Mouse (Mus musculus) layer of hippocampus, adult 6 months (tissue): Measurements from ENCODE around the gene Mrps2. TPM values are rescaled to one million over a fixed set of nuclear protein-coding genes. Genes with fewer than 3 reads are reported as not detected.

Experiments
- long read RNA-seq, 2 experiments: library from polyadenylated mRNA; unstranded; transcript quantifications; one replicate each; pipeline ENCODE4 v2.0.0; 2019 to 2020
- polyA plus RNA-seq: library from polyadenylated mRNA; unstranded; fragments of <200 nt; fragmentation: Nextera tagmentation; gene quantifications from 2 replicates; pipeline ENCODE4 v1.2.3, GENCODE M21; 2021

The Mrps2 gene
- polyA plus RNA-seq, result 18.2 and 20.5 TPM in 2 replicates
- long read RNA-seq, experiment 1, transcript Mrps2-201 (4 exons, 2,080 nt), result major isoform, 13 of 13 reads
- long read RNA-seq, experiment 1, partial matches to known transcripts, result 0 of 13 reads
- long read RNA-seq, experiment 1, other reads (novel, unspliced or antisense), result 0 of 13 reads
- long read RNA-seq, experiment 2, transcript Mrps2-201 (4 exons, 2,080 nt), result major isoform, 64 of 88 reads
- long read RNA-seq, experiment 2, partial matches to known transcripts, result 19 of 88 reads
- long read RNA-seq, experiment 2, other reads (novel, unspliced or antisense), result 5 of 88 reads

DNA sequence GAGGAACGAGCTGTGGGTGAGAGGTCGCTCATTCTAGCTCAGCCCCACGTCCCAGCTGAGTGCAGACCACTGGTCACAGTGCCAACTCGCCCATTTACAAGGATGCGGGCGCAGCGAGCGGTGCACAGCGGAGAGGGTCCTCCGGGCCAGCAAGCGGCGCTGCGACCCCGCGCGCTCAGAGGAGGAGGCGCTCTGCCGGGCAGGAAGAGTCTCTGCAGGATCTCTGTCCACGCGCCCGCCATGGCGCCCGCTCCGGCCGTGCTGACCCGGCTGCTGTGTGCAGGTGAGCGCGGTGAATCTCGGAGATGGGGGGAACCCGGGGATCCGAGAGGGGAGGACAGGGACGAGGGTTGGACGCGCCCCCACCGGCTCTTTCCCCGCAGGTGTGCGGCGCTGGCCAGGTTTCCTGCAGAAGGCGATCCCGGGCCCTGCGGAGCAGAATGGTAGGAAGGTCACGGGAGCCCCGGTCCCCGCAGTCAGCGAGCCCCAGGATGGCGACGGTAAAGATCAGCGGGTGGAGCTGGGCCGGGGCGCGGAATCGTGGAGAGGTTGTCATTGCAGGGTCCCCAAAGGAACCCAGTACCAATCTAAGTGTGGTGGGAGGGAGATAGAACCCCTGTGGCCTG is at the start of gene Mrps2:
TSS of gene Mrps2 (plus strand) at position 207 of the 626 bp plus-strand sequence.

DNA sequence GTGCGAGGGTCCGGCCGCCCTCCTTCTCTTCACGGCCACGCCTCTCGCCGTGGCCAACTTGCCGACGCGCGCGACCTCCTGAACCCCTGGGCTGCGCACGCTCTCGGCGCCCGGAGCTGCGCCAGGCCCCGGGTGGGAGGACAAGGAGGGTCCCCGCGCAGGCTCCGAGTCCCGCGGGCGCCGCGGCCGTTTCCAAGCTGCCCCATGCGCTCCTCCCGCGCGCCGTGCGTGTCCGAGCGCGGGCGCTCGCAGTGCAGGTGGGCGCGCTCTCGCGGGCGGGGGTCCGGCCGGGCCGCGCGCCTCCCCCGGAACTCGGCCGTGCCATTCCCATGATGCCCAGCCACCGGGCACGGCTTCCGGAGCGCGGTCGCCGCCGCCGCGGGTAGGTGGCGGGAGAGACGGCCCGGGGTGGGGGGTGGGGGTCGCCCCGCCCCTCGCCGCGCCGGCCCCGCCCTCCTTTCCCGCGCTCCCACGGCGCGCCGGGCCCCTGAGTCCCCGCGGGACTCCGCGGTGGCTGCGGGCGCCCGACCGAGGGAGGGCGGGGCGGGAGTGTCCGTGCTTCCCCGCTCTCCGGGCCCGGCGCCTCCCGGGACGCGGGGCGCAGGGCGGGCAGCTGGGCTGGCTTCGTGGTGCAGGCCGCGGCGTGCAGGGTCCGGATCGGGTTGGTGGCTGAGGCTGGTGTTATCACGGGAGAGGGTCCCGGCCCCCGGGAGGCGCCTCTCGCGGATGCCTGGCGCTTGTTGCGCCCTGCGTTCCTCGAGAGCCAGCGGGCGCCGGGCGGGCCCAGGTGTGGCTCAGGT is 21.2 kb upstream of the Mrps2 start, which contains the start of gene Ppp1r26:
TSS of gene Ppp1r26 (plus strand) at position 286 of the 800 bp plus-strand sequence.

DNA sequence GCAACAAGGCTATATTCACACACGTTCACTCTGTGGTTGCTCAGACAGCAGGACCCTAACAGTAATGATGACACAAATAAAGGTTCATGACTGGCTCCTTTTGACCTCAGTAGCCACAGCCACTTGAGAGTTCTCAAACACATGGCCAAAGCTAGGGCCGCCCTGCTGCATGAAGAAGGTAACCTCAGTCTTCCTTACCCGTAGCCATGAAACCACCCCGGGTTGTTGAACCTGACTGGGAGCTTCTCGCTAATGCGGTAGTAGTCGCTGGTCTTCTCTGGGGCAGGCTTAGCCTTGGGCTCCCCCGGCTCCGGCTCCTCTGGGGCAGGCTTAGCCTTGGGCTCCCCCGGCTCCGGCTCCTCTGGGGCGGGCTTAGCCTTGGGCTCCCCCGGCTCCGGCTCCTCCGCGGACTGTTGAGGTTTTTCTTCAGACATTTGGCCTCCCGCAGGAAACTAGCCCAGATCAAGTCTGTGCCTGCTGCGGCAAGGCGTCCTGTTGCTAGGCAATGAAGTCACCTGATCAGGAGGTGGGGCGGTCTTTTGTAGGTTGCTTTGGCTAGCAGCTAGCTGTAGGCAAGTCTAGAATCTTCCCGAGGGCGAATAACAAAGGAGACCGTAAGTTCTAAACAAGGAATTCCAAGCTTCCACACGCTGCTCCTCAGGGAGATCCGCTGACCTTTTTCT is 1.9 kb upstream of the Mrps2 start, which contains the start of gene 1700007K13Rik:
TSS of gene 1700007K13Rik (minus strand) at position 497 of the 683 bp plus-strand sequence.

DNA sequence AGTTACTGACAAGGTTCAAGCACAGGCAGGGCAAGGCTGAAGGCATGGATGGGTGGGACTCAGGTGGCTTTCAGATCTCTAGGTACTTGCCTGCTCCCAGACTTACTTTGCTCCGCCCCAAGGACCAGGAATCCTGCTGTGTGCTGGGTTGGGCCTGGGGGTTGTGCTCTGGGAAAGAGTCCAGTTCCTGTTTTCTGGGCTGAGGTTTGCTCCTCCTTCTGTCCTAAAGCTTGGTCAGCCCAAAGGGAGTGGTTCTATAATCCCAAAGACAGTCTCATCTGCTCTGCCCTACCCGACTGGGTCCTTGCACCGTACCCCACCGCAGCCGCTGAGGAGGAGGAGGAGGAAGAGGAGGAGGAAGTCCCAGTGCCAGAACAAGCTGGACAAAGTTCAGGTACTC is 28.8 kb downstream of the Mrps2 start, which contains the start of gene Gbgt1:
TSS of gene Gbgt1 (plus strand) at position 221 of the 400 bp plus-strand sequence.

GRCm38 (mm10) chr2:28505795-28506194 is 37.9 kb downstream of the Mrps2 start, which contains the start of gene Gm10134:
Gene Gm10134, plus strand, starts transcription at chr2:28506095.

DNA sequence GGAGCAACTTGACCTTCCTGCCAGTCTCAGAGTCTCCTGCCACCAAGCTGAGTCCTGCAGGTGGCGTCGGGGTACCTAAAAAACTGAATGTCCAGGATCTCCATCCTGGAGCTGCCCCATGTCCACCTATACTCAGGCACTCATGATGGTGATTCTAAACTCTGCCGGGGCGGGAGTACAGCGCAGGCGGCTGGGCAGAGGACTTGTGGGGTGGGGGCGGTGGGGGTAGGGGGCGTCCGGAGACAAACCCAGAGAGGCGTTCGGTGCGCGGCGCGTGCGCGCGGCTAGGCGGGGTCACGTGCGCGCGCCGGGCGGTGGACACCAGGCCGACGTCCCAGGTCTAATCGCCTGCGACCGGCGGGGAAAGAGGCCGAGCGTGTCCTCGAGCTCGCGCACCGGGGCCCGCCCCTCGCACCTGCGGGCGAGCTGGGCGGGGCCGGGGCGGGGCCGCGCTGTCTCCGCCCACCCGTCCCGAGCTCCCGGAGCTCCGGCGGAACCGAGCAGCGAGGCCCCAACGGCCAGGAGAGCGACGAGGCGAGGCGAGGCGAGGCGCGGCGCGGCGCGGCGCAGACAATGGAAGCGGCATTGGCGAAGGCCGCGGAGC is 45.0 kb downstream of the Mrps2 start, which contains the start of gene Ralgds:
TSS of gene Ralgds (plus strand) at position 328 of the 604 bp plus-strand sequence.

Other genes starting within 250 kb of the Mrps2 start
- 3.3 and 4.8 TPM in 2 replicates for gene Ppp1r26, start 21.3 kb upstream of the Mrps2 start, polyA plus RNA-seq
- 5.1 and 9.4 TPM in 2 replicates for gene 1700007K13Rik, start 1.7 kb upstream of the Mrps2 start, polyA plus RNA-seq
- gene Gbgt1, start 28.8 kb downstream of the Mrps2 start, polyA plus RNA-seq, result 0.78 and 1.2 TPM in 2 replicates
- not detected in 2 replicates for gene Gm10134, start 38.0 kb downstream of the Mrps2 start, polyA plus RNA-seq
- gene Ralgds, start 45.1 kb downstream of the Mrps2 start, polyA plus RNA-seq, result 41.8 and 50.6 TPM in 2 replicates
- gene Cel, start 95.3 kb downstream of the Mrps2 start, polyA plus RNA-seq, result not detected in 2 replicates
- 8.0 and 9.3 TPM in 2 replicates for gene Gtf3c5, start 115.7 kb downstream of the Mrps2 start, polyA plus RNA-seq
- gene Gfi1b, start 153.9 kb downstream of the Mrps2 start, polyA plus RNA-seq, result not detected in 2 replicates
- 16.5 and 21.8 TPM in 2 replicates for gene Tsc1, start 173.2 kb downstream of the Mrps2 start, polyA plus RNA-seq
- 3.0 and 6.2 TPM in 2 replicates for gene Spaca9, start 231.7 kb downstream of the Mrps2 start, polyA plus RNA-seq
- gene Ak8, start 232.1 kb downstream of the Mrps2 start, polyA plus RNA-seq, result 2.6 and 5.0 TPM in 2 replicates